Mouse (Mus musculus): ENCODE measurements at regions not wholly inside any gene's neighbourhood (a gene's known extent, or its start where the extent isn't known, plus 50 kb on each side); places are given as distances from the start of the nearest gene placed in this dataset.
A peak's percentile ranks its signal among the peaks of the same experiment; 100 is the strongest.

- no peak for DNase-seq (ENCODE audit: low read depth, low spot score)
Measured at GRCm38 (mm10) chr2:3940786-3941185, 76.7 kb upstream of the Frmd4a start.

GRCm38 (mm10) chr2:3941496-3941895 lies 76.0 kb upstream of the Frmd4a start:
- no peak for DNase-seq (ENCODE audit: low read depth, low spot score)

- DNase-seq (ENCODE audit: low read depth, low spot score) = no peak
Measured at GRCm38 (mm10) chr2:3947432-3947831, 70.1 kb upstream of the Frmd4a start.

GRCm38 (mm10) chr2:3948331-3948730 lies 69.2 kb upstream of the Frmd4a start:
- DNase-seq (ENCODE audit: low read depth, low spot score) = peak; percentile 79

- no peak for DNase-seq (ENCODE audit: low read depth, low spot score)
Measured at GRCm38 (mm10) chr2:3957491-3957890, 60.0 kb upstream of the Frmd4a start.

- DNase-seq (ENCODE audit: low read depth, low spot score) = peak; percentile 53
Measured at GRCm38 (mm10) chr2:3958065-3958641, 59.4 kb upstream of the Frmd4a start.

GRCm38 (mm10) chr2:3958711-3959110 lies 58.8 kb upstream of the Frmd4a start:
- no peak for DNase-seq (ENCODE audit: low read depth, low spot score)

- no peak for DNase-seq (ENCODE audit: low read depth, low spot score)
Measured at GRCm38 (mm10) chr2:3959181-3959580, 58.3 kb upstream of the Frmd4a start.

- no peak for DNase-seq (ENCODE audit: low read depth, low spot score)
Measured at GRCm38 (mm10) chr2:3960213-3960612, 57.3 kb upstream of the Frmd4a start.

- DNase-seq (ENCODE audit: low read depth, low spot score) = peak; percentile 48
Measured at GRCm38 (mm10) chr2:3964351-3964750, 53.2 kb upstream of the Frmd4a start.
